Mouse (Mus musculus) liver, embryonic 12.5 days (tissue): ENCODE results near the gene Golga2. TPM values are rescaled to one million over a fixed set of nuclear protein-coding genes. Genes with fewer than 3 reads are reported as not detected.

Experiments used
- ATAC-seq: fragments of 200-750 bp; cut with Nextera tagmentation; 2 replicates; pipeline ENCODE4 v1.8.0; 2017; ENCODE audit warnings: moderate number of reproducible peaks, mild to moderate bottlenecking, moderate library complexity
- H3K27ac ChIP-seq: fragments of 300-500 bp; sonication (generic); 2 replicates; pipeline ENCODE4 v1.5.1; 2016; ENCODE audit warnings: mild to moderate bottlenecking
- H3K27me3 ChIP-seq: fragments of 300-500 bp; sonication (generic); replicated peaks from 2 replicates; pipeline ENCODE4 v1.6.1; 2016; ENCODE audit warnings: mild to moderate bottlenecking, moderate library complexity
- H3K36me3 ChIP-seq: fragments of 300-500 bp; sonication (generic); 2 replicates; pipeline ENCODE4 v1.6.1; 2016; ENCODE audit warnings: mild to moderate bottlenecking, moderate library complexity
- H3K4me1 ChIP-seq: fragments of 300-500 bp; sonication (generic); 2 replicates; pipeline ENCODE4 v1.6.1; 2016
- H3K4me2 ChIP-seq: fragments of 300-500 bp; sonication (generic); 2 replicates; pipeline ENCODE4 v1.6.1; 2016; ENCODE audit warnings: mild to moderate bottlenecking, moderate library complexity
- H3K4me3 ChIP-seq: fragments of 300-500 bp; sonication (generic); 2 replicates; pipeline ENCODE4 v1.5.1; 2016; ENCODE audit warnings: mild to moderate bottlenecking, moderate library complexity
- H3K9ac ChIP-seq: fragments of 300-500 bp; sonication (generic); 2 replicates; pipeline ENCODE4 v1.6.1; 2016; ENCODE audit warnings: mild to moderate bottlenecking, moderate library complexity
- H3K9me3 ChIP-seq: fragments of 300-500 bp; sonication (generic); replicated peaks from 2 replicates; pipeline ENCODE4 v1.6.1; 2016; ENCODE audit warnings: mild to moderate bottlenecking, moderate library complexity
- WGBS: fragments of 180-500 bp; shearing (Covaris S2); methylation state at CpG from one replicate; pipeline ENCODE4 v1.1.7; 2016; ENCODE audit not compliant: insufficient replicate concordance; 5-methylcytosine and 5-hydroxymethylcytosine counted together
- polyA plus RNA-seq: library from polyadenylated mRNA; unstranded; fragments of >200 nt; fragmentation: Nextera tagmentation; extraction: Ambion mirVana; gene quantifications from 2 replicates; pipeline ENCODE4 v1.2.1, GENCODE M21; 2016

Gene Golga2
- polyA plus RNA-seq, 1 experiment from 2014 or later, result 14.4 TPM

DNA sequence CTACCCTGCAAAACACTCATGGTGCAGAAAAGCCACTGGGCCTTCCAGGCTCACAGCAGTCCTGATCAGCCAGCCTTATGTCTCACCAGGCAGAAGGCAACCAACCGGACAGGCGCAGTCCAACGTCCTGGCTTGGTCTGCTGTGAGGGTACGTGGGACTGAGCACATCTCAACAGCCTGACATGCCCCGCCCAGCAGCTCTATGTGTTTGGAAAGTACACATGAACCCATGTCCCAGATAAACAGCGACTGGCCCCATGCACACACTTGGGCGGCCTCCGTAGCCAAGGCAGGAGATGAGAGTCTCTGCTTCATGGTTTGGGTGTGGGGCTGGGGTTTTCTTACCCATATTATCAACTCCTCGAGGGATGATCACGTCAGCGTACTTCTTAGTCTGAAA, 30.9 kb upstream of the Golga2 start:
- H3K36me3 ChIP-seq, result peaks cover 68% of the 10 kb centered on the region
- no peak for ATAC-seq
- H3K4me3 ChIP-seq, result no peak overlapping the region
- 78% methylated on average over 11 of the region's 11 CpGs for WGBS
- no peak overlapping the region for H3K4me2 ChIP-seq
- no peak overlapping the region for H3K9ac ChIP-seq
- H3K27me3 ChIP-seq, result no peaks in the 10 kb centered on the region
- peaks cover 20% of the 10 kb centered on the region for H3K4me1 ChIP-seq
- H3K9me3 ChIP-seq, result no peaks in the 10 kb centered on the region
- no peak overlapping the region for H3K27ac ChIP-seq

DNA sequence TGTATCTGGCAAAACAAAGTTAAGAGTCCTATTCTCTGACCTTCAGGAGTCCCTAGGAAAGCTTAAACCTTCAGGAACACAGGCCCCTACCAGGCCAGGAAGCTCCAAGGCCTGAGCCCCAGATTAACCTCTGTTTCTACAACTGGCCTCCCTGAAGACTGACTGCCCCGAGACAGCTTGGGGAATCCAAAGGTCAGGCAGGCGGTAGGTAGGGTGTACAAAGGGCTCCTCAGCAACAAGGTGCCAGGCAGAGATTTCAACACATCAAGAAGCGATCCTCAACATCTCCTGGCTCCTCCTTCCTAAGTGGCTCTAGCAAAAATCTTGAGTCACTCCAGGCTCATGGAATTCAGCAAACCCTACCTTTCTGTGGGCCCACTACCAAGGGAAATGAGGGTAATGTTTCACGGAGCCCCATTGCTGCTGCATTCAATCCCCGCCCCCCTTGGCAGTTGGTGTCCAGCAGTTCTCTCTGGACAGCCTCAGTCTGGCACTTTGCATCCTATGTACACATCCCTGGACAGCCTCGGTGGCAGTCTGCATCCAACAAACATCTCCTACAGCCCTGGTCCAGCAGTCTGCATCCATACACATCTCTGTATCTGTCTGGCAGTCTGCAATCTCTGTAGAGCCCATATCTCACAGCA, 28.2 kb upstream of the Golga2 start:
- H3K27me3 ChIP-seq, result no peaks in the 10 kb centered on the region
- H3K27ac ChIP-seq, result peak overlapping the region; percentile 80
- 0 out of 2 replicates have a peak, but pooled peaks have one; percentile 7 for ATAC-seq
- 52% methylated on average over 6 of the region's 6 CpGs for WGBS
- peak overlapping the region; percentile 91 for H3K4me3 ChIP-seq
- peaks cover 20% of the 10 kb centered on the region for H3K4me1 ChIP-seq
- H3K36me3 ChIP-seq, result peaks cover 41% of the 10 kb centered on the region
- H3K4me2 ChIP-seq, result peak overlapping the region; percentile 92
- no peaks in the 10 kb centered on the region for H3K9me3 ChIP-seq
- H3K9ac ChIP-seq, result peak overlapping the region; percentile 93

DNA sequence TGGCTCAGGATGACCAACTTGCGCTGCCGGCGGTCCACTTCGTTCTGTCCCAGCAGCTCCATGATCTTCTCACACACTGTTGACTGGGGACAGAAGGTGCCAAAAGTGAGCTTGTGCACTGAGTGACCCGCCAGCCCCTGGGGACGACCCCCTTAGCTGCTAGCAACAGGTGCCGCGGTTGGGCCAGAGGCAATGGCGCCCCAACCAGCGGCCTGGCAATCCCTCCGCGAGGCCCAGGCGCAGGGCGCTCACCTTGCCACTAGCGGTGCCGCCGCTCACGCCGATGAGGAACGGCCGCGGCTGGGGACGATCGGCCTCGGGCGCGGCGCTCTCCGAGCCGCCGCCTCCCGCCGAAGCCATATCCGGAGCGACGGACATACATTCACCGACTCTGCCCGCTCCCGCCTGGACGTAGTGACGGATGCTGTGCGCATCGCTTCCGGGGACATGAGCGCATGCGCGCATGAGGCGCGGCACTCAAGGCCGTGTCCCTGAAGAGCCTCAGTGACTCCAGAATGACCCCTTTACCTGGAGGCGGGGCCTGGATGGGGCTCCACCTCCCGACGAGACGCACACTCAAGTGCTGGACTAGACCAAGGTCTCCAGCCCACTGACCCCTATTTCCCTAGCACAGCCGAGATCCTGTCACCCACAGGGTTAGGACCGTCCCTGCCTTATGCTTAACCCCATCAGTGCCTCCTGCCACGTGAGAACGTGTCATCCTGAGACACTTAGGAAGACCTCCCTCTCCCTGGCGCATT, 27.3 kb upstream of the Golga2 start, which contains the start of gene Uck1:
Gene Uck1 (minus strand): TSS at position 503 of the 761 bp plus-strand sequence.
- no peaks in the 10 kb centered on the region for H3K9me3 ChIP-seq
- H3K27me3 ChIP-seq, result no peaks in the 10 kb centered on the region
- H3K27ac ChIP-seq, result peak within 1 kb of the TSS; percentile 80
- H3K4me3 ChIP-seq, result peak within 1 kb of the TSS; percentile 91
- peak; percentile 95 for ATAC-seq
- peaks cover 32% of the 10 kb centered on the region for H3K36me3 ChIP-seq
- H3K4me1 ChIP-seq, result peaks cover 20% of the 10 kb centered on the region
- H3K4me2 ChIP-seq, result peak within 1 kb of the TSS; percentile 92
- peak within 1 kb of the TSS; percentile 93 for H3K9ac ChIP-seq
- 1% methylated on average over 59 of the region's 59 CpGs for WGBS

DNA sequence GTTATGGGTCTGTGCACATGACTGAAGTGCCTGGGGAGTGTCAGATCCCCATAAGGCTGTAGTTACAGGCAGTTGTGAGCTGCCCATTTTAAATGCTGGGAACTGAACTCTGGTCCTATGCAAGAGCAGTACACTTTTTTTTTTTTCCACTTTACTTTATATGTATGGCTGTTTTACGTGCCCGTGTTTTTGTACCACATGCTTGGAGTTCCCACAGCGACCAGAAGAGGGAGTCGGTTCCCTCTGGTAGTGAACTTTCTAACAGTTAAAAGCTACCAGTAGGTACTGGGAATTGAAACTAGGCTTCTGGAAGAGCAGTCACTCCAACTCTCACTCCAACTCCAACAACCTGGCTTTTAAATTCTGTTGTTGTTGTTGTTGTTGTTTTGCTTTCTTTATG, 26.5 kb upstream of the Golga2 start:
- Histone ChIP-seq H3K9me3 (no peaks in the 10 kb centered on the region), H3K4me3 (peak overlapping the region; percentile 91; the same call in 1 of the 2 replicates), H3K36me3 (peaks cover 28% of the 10 kb centered on the region), H3K9ac (peak overlapping the region; percentile 93; the same call in 1 of the 2 replicates), H3K4me1 (peaks cover 20% of the 10 kb centered on the region), H3K4me2 (peak overlapping the region; percentile 92), H3K27me3 (no peaks in the 10 kb centered on the region), H3K27ac (peak overlapping the region; percentile 80)
- no peak for ATAC-seq
- 21% methylated on average over 4 of the region's 4 CpGs for WGBS

DNA sequence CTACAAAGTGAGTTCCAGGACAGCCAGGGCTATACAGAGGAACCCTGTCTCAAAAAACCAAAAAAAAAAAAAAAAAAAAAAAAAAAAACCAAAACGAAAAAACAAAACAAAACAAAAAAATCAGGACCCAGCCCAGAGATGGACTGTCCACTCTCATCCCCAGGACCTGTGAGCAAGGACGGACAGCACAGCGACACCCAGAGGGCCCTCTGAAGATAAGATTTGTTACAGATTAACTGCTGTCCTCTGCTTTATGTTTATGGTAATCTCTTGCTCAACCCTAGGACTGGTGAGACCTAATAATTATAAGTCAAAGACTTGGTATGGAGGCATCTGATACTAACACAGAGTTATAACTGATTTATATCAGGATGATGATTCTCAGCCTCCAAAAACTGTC, 11.4 kb upstream of the Golga2 start:
- Histone ChIP-seq H3K9ac (no peak overlapping the region), H3K4me1 (no peaks in the 10 kb centered on the region), H3K4me3 (no peak overlapping the region), H3K4me2 (no peak overlapping the region), H3K36me3 (peaks cover 41% of the 10 kb centered on the region), H3K27me3 (no peaks in the 10 kb centered on the region), H3K9me3 (no peaks in the 10 kb centered on the region), H3K27ac (no peak overlapping the region)
- no peak for ATAC-seq
- 57% methylated on average over 3 of the region's 3 CpGs for WGBS

DNA sequence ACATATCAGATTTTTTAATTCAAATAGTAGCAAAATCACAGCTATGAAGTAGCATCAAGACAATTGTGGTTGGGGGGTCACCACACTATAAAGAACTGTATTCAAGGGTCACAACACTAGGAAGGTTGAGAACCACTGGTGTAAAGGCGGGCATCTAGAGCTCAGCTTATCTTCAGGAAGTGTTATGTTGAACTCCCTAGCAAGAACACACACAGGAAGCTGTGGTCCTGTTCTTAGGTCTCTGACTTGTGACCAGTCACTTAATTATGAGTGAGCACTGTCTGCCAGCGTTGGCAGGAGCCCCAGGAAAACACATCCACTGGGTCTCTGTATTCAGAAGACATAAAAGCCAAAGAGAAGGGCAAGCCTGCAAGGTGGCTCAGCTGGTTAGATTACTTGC, 4.9 kb upstream of the Golga2 start:
- no peak for ATAC-seq
- Histone ChIP-seq H3K4me2 (0 out of 2 replicates have a peak overlapping the region, but pooled peaks have one; percentile 1), H3K4me3 (no peak overlapping the region), H3K36me3 (peaks cover 84% of the 10 kb centered on the region), H3K9me3 (no peaks in the 10 kb centered on the region), H3K27ac (0 out of 2 replicates have a peak overlapping the region, but pooled peaks have one; percentile 22), H3K9ac (no peak overlapping the region), H3K4me1 (peaks cover 30% of the 10 kb centered on the region), H3K27me3 (no peaks in the 10 kb centered on the region)
- WGBS, result 34% methylated on average over 2 of the region's 2 CpGs

DNA sequence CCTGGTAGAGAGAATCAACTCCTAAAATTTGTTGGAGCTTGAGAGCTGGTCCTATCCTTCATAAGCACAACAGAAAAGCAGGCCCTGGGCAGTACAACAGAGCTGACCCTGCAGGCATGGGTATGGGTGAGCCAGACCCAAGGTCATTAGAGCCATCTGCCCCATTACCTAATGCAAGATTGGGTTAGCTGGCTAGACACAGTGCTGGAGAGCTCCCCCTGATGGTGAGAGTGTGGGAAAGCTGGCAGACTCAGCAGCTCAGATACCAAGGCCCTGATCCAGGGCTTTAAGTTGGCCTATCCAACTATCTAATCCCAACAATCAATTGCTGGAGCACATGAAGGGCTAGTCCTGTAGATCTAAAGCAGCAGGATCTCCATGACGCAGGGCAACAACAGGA, 4.5 kb upstream of the Golga2 start:
- Histone ChIP-seq H3K4me2 (0 out of 2 replicates have a peak overlapping the region, but pooled peaks have one; percentile 1), H3K4me3 (no peak overlapping the region), H3K9ac (no peak overlapping the region), H3K27me3 (no peaks in the 10 kb centered on the region), H3K27ac (0 out of 2 replicates have a peak overlapping the region, but pooled peaks have one; percentile 22), H3K9me3 (no peaks in the 10 kb centered on the region), H3K4me1 (peaks cover 30% of the 10 kb centered on the region), H3K36me3 (peaks cover 80% of the 10 kb centered on the region)
- ATAC-seq, result peak; percentile 27; the same call in 1 of the 2 replicates
- WGBS, result 49% methylated on average over 1 of the region's 1 CpGs

DNA sequence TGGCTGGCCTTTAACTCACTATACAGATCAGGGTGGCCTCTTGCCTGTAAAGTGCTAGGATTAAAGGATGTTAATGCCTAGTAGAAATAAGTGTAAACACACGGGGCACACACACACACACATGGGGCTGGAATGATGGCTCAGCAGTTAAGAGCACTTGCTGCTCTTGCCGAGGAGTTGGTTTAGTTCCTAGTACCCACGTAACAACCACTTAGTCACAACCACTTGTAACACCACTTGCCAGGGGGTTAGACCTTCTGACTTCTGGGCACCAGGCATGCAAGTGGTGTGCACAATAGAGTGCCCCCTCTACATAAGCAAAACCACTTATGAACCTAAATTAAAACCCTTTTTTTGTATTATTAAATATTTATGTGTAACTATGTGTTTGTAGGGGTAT, 3.2 kb upstream of the Golga2 start:
- H3K27ac ChIP-seq, result no peak overlapping the region
- ATAC-seq, result no peak
- H3K4me1 ChIP-seq, result peaks cover 34% of the 10 kb centered on the region
- 67% methylated on average over 3 of the region's 3 CpGs for WGBS
- H3K9ac ChIP-seq, result no peak overlapping the region
- H3K36me3 ChIP-seq, result peaks cover 68% of the 10 kb centered on the region
- H3K9me3 ChIP-seq, result no peaks in the 10 kb centered on the region
- H3K4me3 ChIP-seq, result no peak overlapping the region
- H3K4me2 ChIP-seq, result no peak overlapping the region
- no peaks in the 10 kb centered on the region for H3K27me3 ChIP-seq

DNA sequence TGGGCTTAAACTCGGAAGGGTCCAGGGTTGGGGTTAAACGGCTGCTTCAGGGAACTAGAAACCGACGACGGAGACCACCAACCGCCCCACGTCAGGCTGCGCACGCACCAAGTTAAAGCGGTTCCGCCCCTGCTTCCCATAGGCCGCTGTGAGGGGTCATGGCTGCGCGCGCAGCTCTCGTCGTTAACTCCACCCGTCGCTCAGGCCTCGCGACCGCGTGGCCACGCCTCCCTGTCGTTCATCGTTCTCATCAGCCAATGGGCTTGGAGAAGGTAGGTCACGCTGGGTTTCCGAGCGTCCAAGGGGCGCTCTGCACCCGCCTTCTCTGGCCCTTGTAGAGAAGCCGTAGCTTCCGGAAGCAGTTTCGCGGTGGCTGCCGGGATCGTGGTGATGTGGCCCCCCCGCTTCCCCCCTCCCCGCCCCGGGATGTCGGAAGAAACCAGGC, 761 bp downstream of the Golga2 start, which contains the start of gene Swi5:
Gene Swi5 (minus strand): TSS at position 153 of the 445 bp plus-strand sequence.
- peak within 1 kb of the TSS; percentile 93 for H3K9ac ChIP-seq
- H3K4me3 ChIP-seq, result peak within 1 kb of the TSS; percentile 89
- peak within 1 kb of the TSS; percentile 89 for H3K4me2 ChIP-seq
- no peaks in the 10 kb centered on the region for H3K9me3 ChIP-seq
- WGBS, result under 1% methylated on average over 39 of the region's 41 CpGs
- peaks cover 42% of the 10 kb centered on the region for H3K4me1 ChIP-seq
- peak within 1 kb of the TSS; percentile 87 for H3K27ac ChIP-seq
- peaks cover 39% of the 10 kb centered on the region for H3K36me3 ChIP-seq
- no peaks in the 10 kb centered on the region for H3K27me3 ChIP-seq
- ATAC-seq, result peak; percentile 98

DNA sequence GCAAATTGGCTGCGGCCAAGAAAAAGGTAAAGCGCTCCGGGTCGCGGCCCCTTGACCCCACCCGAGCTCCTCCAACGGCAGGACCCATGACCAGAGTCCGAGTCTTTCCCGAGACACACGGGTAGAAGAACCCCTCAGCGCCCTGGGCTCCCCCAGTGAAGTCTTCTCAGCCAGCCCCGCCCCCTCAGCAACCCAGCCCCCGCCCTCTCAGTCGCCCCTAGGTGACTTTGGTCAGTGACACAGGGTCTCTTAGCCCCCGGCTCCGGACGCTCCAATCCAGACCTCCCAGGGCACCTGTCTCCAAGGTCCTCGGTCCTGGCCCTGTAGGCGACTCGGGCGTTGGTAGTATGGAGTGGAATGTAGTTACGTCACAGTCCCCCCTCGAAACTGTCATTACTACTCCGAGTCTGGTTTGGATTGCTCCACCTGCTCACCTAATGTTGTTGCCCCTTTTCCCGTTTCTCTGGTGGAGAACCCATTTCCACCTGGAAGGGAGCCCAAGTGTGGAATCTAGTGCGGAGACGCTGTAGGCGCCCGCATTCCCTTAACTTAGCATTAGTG, 1.3 kb downstream of the Golga2 start:
- peak overlapping the region; percentile 93 for H3K9ac ChIP-seq
- H3K36me3 ChIP-seq, result peaks cover 41% of the 10 kb centered on the region
- H3K27ac ChIP-seq, result peak overlapping the region; percentile 80
- peak overlapping the region; percentile 79 for H3K4me2 ChIP-seq
- WGBS, result 3% methylated on average over 29 of the region's 29 CpGs
- ATAC-seq, result peak; percentile 59
- H3K4me3 ChIP-seq, result peak overlapping the region; percentile 89
- H3K27me3 ChIP-seq, result no peaks in the 10 kb centered on the region
- H3K9me3 ChIP-seq, result no peaks in the 10 kb centered on the region
- peaks cover 41% of the 10 kb centered on the region for H3K4me1 ChIP-seq

DNA sequence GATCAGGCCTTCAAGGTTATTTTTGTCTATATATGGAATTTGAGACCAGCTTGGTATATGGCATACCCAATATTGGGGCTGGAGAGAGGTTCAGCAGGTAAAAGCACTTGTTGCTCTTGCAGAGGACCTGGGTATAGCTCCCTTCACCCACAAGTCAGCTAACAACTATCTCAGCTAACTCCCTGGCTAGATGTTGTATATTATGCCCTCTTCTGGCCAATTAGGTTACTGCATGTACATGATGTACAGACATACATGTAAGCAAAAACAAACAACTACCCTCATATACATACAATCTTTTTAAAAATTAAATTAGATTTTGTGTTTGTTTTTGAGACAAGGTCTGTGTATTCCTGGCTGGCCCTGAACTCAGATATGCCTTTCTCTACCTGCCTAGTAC, 2.4 kb downstream of the Golga2 start:
- Histone ChIP-seq H3K9ac (no peak overlapping the region), H3K27ac (peak overlapping the region; percentile 80; the same call in 1 of the 2 replicates), H3K36me3 (peaks cover 41% of the 10 kb centered on the region), H3K4me3 (peak overlapping the region; percentile 89), H3K4me1 (peaks cover 36% of the 10 kb centered on the region), H3K4me2 (peak overlapping the region; percentile 79), H3K27me3 (no peaks in the 10 kb centered on the region), H3K9me3 (no peaks in the 10 kb centered on the region)
- no peak for ATAC-seq

DNA sequence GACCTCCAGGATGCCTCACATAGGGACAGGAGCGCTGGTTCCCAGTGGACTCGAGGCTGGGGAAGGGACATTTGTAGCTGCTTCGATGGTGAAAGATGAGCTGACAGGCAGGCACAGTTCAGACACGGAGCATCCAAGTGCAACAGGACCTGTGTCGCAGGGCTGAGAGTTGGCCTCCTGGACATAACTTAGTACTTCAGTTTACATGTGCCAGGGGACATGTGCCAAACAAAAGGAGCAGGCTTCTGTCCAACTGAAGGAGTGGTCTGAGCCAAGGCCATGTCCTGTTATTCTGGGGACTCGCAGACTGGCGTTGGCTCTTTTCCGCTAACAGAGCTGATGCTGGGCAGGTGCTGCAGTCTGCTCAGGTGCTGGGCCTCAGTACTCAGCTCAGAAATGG, 7.2 kb downstream of the Golga2 start:
- Histone ChIP-seq H3K4me1 (peaks cover 12% of the 10 kb centered on the region), H3K36me3 (peaks cover 72% of the 10 kb centered on the region), H3K4me3 (no peak overlapping the region), H3K27ac (no peak overlapping the region), H3K9me3 (no peaks in the 10 kb centered on the region), H3K9ac (no peak overlapping the region), H3K27me3 (no peaks in the 10 kb centered on the region), H3K4me2 (no peak overlapping the region)
- 86% methylated on average over 8 of the region's 8 CpGs for WGBS
- no peak for ATAC-seq
